Mouse (Mus musculus) yolk sac, embryonic 10.5 days (tissue): ENCODE measurements around the gene Polr2f.

Experiments
- DNase-seq: peaks from one replicate; pipeline ENCODE4 v3.0.0-alpha.2; 2017; ENCODE audit warnings: low spot score

Polr2f gene

GRCm38 (mm10) chr15:79122119-79122518 is 18.7 kb upstream of the Polr2f start:
- DNase-seq: no peak

- no peak for DNase-seq
Observed at GRCm38 (mm10) chr15:79122546-79122945, 18.3 kb upstream of the Polr2f start.

GRCm38 (mm10) chr15:79123751-79124150 is 17.1 kb upstream of the Polr2f start:
- no peak for DNase-seq

DNA sequence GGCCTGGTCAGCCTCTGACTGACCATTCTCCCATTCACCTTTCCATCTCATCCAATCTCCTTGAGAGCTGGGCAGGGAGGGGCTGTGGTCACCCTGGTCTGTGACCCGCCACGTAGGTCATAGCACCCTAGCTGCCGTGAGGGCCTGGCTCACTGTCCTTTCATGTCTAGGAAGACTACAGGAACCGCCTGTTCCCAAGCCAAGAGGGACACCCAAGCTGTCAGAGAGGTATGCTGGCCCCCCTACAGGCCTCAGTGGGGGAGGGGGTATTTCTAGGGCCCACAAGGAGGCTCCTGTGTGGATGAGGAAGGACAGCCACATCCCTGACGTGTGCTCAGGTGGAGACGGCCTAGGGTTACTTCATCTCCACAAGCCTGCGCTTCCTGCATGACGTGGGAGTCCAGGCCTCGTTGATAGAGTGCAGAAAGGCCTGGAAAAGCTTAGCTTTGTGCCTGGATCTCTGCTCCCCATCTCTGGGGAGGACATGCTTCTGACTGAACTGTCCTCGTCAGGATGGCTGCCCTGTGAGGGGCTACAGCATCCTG is 16.4 kb upstream of the Polr2f start:
- no peak for DNase-seq

- no peak for DNase-seq
Observed at GRCm38 (mm10) chr15:79126217-79126932, 14.4 kb upstream of the Polr2f start.

- DNase-seq: no peak
Observed at GRCm38 (mm10) chr15:79127101-79127500, 13.7 kb upstream of the Polr2f start.

DNA sequence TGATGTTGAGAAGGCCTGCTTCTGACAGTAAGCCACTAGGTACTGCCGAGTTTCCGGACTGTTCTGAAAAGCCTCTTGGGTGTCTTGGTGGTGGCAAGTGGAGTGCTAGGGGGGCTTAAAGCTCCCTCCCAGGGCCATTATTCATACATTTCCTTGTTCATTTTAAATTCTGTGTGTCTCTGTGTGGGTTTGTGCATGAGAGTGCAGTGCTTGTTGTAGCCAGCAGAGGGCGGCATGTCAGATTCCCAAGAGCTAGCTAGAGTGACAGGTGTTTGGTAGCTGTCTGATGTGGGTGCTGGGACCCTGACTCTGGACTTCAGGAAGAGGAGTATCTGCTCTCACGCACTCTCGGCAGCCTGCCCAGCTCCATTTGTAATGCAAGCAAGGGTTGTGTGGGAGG is 12.6 kb upstream of the Polr2f start:
- DNase-seq: no peak

DNA sequence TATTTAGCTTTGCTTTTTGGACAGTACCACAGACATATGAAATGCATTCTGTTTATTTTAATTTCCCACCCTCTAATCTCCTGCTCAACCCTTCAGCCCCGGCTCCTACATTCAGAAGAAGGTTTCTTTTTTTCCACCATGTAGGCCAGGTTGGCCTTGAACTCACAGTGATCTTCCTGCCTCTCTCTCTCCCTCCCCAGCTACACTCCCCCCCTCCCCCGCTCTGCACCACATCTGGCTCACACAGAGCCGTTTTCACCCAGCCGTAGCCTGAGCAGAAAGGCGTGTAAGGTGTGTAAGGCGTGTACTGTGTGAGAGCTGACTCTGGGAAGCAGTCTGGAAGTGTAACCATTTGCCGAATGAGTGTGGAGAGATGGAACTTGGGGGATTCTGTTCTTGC is 11.5 kb upstream of the Polr2f start:
- DNase-seq: no peak

- no peak for DNase-seq
Observed at GRCm38 (mm10) chr15:79130782-79131181, 10.0 kb upstream of the Polr2f start.

DNA sequence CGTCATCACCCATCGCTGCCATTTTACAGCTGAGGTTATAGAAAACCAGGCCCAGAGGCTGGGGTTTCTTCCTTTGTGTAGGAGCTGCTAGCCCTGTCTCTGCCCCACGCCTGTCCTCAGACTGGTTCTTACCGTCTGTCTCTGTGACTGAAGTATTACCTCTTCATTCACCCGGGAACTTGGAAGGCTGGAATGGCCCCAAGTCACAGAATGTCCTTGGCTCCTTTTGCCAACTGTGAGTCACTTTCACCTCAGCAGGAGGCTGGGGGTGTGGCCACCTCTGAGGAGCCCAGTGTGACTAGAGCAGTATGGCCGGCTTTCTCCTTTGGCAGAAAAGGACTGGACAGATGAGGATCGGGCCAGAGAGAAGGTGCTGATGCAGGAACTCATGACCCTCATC is 9.4 kb upstream of the Polr2f start:
- DNase-seq: no peak

- no peak for DNase-seq
Observed at GRCm38 (mm10) chr15:79133191-79133661, 7.6 kb upstream of the Polr2f start.

- DNase-seq: no peak
Observed at GRCm38 (mm10) chr15:79134496-79135270, 6.1 kb upstream of the Polr2f start.

DNA sequence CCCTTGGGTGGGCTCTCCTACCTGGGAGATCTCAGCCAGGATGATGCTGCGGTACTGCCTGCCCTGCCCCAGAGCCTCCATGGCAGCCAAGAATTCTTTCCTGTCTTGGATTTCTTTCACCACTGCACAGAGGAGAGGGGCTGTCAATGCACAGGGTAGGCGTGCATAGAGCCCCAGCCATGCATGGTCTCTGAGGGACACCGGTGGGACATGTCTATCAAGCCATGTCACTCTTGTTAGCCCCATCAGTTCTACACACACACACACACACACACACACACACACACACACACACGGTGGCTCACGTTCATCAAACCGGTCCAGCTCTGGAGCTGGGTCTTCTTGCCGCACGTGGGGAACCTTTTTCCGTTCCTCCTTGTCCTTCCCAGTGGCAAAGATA is 5.5 kb upstream of the Polr2f start:
- no peak for DNase-seq

GRCm38 (mm10) chr15:79135783-79136575 is 4.8 kb upstream of the Polr2f start:
- no peak for DNase-seq

DNA sequence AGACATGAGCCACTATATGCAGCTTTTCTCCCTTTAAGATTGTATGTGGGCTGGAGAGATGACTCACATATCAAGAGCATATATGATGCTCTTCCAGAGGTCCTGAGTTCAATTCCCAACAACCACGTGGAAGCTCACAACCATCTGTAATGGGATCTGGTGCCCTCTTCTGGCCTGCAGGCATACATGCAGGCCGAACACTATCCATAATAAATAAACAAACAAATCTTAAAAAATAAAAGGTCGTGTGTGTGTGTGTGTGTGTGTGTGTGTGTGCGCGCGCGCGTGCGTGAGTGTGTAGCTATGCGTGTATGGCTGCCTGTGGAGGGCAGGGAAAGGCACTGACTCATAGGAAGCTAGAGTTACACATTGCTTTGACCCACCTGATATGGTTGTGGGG is 1.2 kb upstream of the Polr2f start:
- no peak for DNase-seq

DNA sequence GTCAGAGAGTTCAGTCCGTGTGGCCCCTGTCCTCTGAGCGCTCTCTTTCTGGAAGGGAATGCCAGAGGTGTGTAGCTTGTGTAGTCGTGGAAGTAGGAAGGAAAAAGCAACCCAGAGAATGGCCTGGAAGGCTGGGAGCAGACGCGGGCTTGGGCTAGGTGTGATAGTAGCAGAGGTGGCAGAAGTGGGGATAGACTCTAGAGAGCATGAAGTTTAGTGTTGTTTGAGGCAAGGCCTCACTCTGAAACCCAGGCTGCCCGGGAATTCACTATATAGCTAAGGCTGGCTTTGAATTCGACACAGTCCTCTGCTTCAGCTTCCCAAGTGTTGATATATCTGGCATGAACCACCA is 733 bp downstream of the Polr2f start:
- DNase-seq: no peak

GRCm38 (mm10) chr15:79143316-79143715 is 2.5 kb downstream of the Polr2f start:
- no peak for DNase-seq

- no peak for DNase-seq
Observed at GRCm38 (mm10) chr15:79144021-79144420, 3.2 kb downstream of the Polr2f start.

DNA sequence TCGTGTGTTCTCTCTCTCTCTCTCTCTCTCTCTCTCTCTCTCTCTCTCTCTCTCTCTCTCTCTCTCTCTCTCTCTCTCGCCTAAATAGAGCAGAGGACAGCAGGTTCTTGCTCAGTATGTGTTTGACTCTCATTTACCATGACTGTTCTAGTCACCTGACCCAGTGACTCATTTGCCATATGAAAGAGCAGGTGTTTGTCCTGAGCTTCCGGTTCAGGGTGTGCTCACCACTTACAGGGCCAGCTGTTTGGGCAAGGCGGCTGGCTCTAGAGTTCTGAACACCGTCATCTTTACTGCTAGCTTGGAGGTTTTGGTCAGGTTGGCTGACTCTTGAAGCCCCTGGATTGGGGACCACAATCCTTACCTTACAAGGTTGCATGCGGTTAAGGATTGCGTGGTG is 4.7 kb downstream of the Polr2f start:
- no peak for DNase-seq

DNA sequence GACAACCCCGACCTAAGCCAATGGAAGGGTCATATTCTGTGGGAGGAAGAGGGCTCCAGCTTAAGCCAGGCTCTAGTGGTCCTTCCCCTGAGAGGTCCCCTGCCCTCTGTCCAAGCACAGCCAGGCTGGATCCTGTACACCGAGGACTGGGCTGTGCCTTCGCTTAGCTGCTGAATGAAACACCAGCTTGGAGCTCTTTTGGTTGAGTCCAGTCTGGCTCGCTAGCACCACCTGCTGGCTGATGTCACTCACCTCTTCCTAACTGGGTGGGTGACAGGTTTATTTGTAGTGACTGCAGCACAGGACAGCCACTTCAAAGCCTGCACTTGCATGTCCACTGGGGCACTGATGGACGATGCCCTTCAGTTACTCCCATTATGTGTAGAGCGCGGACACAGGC is 7.7 kb downstream of the Polr2f start:
- peak; percentile 79 for DNase-seq

DNA sequence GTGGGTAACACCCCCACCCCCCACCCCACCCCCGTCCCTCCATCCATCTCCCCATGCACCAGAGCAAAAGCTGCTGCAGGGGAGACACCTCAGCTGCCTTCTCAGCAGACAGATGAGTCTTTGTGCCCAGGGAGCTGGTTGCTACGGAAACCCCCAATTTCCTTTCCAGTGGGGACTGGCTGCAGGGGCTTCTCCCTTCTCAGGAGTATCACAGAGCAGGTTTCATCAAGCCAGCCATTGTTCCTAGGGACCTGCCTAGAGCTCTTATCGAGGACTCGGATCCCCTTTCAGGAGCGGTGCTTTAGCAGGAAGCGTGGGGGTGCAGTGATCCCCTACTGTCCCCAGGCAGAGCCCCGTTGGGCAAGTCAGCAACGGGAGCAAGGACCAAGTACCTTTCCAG is 11.1 kb downstream of the Polr2f start:
- DNase-seq: no peak

DNA sequence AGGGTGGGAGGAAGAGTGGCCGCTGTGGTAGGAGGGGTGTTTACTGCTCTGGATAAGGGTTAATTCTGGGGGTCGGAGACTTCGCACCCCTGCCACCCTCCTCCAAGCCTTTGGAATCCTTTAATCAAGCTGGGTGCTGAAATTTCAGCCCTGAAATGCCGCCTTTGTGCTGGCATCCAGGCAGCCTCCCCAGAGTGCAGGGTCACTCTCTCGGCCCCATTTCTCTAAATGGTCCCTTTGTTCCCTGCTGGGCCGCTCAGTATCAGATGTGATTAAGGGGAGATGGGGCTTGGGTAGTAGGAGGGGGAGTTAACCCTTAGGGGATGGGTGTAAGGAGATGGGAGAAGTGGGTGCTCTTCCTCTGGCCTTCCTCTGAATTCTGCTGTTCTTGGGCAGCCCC is 11.9 kb downstream of the Polr2f start:
- no peak for DNase-seq

DNA sequence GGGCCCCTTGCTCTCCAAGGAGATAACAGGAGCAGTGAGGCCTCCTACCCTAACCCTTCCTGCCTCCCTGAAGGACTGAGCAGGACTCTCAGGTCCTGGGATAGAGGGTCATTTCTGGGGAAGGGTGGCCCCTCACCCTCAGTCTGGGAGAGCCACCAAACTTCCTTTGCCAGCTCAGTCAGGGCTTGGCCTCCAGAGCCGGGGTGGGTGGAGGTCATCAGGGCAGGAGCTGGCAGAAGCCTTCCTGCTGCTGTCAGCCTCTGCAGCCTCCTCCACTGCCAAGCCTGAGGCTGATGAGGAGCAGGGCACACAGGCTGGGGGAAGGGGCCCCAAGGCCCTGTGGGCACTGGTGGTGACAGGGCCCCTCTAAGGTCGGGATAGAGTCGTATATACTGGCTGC is 14.8 kb downstream of the Polr2f start:
- no peak for DNase-seq
